Mouse (Mus musculus) CD4-positive, CD25-positive, alpha-beta regulatory T cell, adult 4 months (primary cell): ENCODE results near the gene Hpgd. TPM values are rescaled to one million over a fixed set of nuclear protein-coding genes. Genes with fewer than 3 reads are reported as not detected.
"Not testable (repeated sequence)": the region's sequence is repeated elsewhere in the genome, so short reads cannot be mapped to it uniquely, and the experiment has no call there.

ENCODE experiments used
- ATAC-seq: one replicate; pipeline ENCODE4 v1.8.0; 2017
- polyA plus RNA-seq, 2 experiments: library from polyadenylated mRNA; unstranded; fragments of 100-300 nt; shearing (Covaris generic); gene quantifications; one replicate each; pipeline ENCODE4 v1.2.1; 2017

Hpgd gene
- under 1 TPM in 1 of 2 experiments, not detected in 1; 0.26 TPM for polyA plus RNA-seq

GRCm38 (mm10) chr8:56294373-56294877 lies at the start of gene Hpgd:
TSS of gene Hpgd (plus strand) at chr8:56294585.
- ATAC-seq = no peak

- not testable (repeated sequence) for ATAC-seq
These were observed 42.7 kb upstream of the Hpgd start for GRCm38 (mm10) chr8:56251728-56252127.

DNA sequence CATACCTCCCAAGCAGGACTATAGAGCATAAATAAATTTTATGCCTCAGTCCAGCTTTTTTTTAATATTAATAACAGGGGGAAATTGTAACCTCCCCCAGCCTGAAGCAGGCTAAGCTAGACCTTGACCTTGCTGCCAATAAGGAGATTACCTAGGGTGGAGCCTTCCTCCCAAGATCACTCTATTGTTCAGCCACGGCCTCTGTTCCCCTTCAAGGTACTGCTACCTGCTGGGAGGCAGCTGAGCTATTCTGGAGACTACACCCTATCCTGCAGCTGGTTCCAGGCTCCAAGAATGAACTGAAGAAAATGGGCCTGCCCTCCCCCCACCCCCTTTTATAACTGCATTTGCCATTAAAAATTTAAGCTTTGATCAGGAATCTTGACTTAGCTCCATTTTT lies 42.1 kb upstream of the Hpgd start:
- ATAC-seq = no peak

GRCm38 (mm10) chr8:56261190-56261589 lies 33.2 kb upstream of the Hpgd start:
- no peak for ATAC-seq

DNA sequence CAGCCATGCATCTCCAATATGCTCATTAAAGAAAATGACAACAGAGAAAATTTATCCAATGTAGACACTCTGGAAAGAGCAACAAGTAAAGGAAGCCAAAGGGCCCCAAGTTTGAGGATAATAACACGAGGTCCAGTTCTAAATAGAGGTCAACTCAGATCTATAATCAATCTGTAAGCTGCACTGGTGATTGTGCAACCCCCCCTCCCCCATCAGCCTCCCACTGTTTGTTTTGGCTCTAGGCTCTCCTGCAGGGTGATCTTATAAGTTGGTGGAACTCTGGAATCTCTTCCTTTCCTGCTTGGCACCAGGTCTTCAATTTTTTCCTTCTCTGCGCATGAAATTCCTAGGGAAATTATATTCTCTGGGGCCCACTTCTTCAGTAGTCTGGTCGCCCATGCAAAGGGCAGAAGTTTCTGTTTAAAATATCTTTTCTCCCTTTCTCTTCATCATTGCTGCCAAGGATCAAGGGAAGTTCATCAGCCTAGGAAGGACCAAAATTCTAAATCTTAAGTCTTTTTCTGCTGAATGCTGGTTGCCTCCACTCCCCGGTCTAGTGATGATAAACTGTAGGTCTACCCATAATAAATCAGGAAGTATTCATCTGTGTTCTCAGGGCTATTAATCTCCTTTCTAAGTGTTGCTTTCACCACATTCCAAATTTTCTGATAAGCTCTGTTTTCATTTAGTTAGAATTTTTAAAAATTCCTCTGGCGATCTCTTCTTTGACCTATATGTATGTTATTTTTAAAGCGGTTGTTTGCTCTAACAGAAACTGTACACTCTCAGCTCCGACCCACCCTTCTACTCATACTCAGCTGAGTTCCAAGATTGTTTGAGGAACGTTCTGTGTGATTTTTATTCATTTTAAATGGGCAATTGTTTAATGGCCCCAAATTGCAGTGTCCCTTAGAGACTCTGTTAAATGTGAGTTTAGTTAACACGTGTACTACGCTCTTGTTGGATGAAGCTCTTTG lies 24.4 kb upstream of the Hpgd start:
- no peak for ATAC-seq

GRCm38 (mm10) chr8:56272934-56273333 lies 21.5 kb upstream of the Hpgd start:
- no peak for ATAC-seq

GRCm38 (mm10) chr8:56275316-56275715 lies 19.1 kb upstream of the Hpgd start:
- no peak for ATAC-seq

DNA sequence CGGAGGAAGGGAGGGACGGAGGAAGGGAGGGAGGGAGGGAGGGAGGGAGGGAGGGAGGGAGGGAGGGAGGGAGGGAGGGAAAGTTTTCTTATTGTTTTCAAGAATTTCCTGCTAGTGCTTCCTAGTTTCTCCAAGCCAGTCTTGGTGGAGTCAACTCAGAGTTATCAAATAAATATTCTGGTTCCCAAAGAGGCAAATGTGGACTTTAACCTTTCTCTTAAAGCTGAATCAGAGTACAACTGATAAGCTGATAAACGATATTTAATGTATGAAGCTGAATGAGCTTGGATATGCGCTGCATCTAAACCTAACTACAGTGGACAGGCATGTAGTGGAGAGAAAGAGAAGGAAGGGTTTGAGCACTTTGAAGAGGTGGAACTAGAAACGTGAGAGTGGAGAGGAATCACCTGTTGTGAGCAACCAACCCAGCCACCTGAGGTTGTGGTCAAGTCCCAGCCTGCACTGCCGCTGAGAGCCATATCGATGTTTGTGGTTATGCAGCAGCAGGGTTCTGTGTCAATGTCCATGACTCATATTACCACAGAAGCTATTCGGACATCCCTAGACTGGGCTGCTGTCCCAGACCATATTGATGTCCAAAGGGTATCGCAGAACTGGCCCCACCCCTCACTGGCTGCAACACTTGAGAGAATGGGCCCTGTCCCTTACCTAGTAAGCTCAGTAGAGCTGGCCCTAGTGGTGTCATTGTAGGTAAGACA lies 16.4 kb upstream of the Hpgd start:
- ATAC-seq = no peak

- no peak for ATAC-seq
These were observed 15.8 kb upstream of the Hpgd start for GRCm38 (mm10) chr8:56278545-56279063.

DNA sequence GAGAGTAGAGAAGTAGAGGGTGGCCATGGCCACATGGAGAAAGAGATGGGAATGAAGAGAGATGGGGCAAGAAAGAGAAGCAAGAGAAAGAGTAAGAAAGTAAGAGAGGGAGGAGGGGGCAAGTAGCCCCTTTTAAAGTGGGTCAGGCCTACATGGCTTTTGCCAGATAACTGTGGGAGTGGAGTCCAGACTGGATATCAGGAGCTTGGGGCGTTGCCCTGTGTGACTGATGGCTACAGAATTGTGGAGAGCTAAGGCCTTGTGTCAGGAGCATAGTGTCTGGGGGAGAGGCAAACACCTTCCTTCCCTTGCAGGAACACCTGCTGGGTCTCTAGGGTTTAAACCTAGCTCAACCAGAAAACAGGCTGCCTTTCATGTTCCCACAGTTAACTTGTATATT lies 10.4 kb upstream of the Hpgd start:
- ATAC-seq = no peak

GRCm38 (mm10) chr8:56284957-56285356 lies 9.4 kb upstream of the Hpgd start:
- no peak for ATAC-seq

- ATAC-seq = no peak
These were observed 7.7 kb upstream of the Hpgd start for GRCm38 (mm10) chr8:56286717-56287116.

- ATAC-seq = no peak
These were observed 6.9 kb upstream of the Hpgd start for GRCm38 (mm10) chr8:56287370-56288072.

GRCm38 (mm10) chr8:56292318-56292717 lies 2.1 kb upstream of the Hpgd start:
- no peak for ATAC-seq

GRCm38 (mm10) chr8:56293480-56293879 lies 905 bp upstream of the Hpgd start:
- no peak for ATAC-seq

DNA sequence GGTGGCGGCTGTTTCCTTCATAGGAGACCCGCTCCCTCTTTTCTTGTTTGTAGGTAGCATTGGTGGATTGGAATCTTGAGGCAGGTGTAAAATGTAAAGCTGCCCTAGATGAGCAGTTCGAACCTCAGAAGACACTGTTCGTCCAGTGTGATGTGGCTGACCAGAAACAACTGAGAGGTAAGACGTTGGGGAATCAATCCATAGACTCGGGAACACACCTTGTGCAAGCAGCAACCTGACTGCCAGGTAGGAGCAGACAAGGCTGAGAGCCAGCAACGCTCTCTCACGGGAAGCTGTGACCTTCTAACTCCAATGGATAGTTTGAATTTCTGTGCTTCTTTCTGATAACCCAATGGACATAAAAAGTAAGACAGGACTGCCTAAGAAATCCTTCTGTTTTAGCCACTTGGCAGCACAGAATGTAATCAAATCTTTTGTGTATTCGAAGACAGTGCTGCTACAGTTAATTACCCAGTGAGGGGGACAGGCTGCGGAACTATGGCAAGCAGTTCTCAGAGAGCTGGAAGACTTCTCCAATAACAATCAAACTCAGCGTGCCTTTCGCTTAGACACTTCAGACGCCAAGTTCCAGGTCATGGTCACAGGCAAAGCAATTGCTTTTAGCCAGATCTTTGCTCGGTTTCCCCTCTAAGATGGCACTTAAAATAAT lies 636 bp downstream of the Hpgd start:
- no peak for ATAC-seq

DNA sequence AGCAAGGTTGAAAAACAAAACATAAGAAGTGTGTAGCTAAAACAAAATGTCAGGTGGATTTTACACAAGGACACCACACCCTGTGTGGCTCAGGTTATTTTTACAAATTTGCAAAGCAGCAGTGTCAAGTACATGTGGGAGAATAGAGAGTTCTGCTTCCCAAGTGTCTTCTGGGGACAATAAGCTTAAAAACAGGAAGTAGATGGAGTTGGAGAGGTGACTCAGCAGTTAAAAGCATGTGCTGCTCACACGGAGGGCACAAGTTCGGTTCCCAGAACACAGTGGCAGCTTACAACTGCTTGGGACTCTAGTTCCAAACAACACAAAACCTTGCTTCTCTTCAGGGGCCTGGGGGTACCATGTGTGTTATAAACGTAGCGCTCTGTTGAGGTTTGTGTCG lies 5.0 kb downstream of the Hpgd start:
- ATAC-seq = no peak

GRCm38 (mm10) chr8:56301303-56301702 lies 6.9 kb downstream of the Hpgd start:
- not testable (repeated sequence) for ATAC-seq

- no peak for ATAC-seq
These were observed 10.2 kb downstream of the Hpgd start for GRCm38 (mm10) chr8:56304595-56304994.

DNA sequence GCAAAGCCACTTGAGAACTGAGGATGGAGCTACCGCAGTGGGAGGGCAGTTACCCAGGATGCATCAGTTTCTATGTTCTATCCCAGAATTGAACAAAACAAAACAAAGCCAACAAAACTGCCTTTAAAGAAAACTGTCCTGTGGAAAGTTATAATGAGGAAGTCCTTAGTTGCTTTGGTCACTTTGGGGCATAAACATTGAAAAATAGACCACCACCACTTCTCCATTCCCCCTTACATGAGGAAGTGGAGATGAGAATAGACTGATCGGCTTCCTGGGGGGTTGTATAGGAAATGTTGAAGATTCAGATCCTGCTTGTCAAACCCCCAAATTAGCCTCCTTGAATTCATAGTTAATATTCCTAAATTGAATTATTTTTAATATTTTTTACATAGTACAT lies 19.2 kb downstream of the Hpgd start:
- ATAC-seq = no peak

- no peak for ATAC-seq
These were observed 20.8 kb downstream of the Hpgd start for GRCm38 (mm10) chr8:56315189-56315588.

GRCm38 (mm10) chr8:56323276-56323675 lies 28.9 kb downstream of the Hpgd start:
- ATAC-seq = no peak
